Mouse (Mus musculus) urinary bladder, postnatal 4 days (tissue): Measurements from ENCODE around the gene Elovl1.

ENCODE experiments used
- DNase-seq, 2 experiments: peaks; one replicate each; pipeline ENCODE4 v3.0.0; 2021 to 2022; ENCODE audit warnings: low spot score in 2 of 2

Elovl1 gene

DNA sequence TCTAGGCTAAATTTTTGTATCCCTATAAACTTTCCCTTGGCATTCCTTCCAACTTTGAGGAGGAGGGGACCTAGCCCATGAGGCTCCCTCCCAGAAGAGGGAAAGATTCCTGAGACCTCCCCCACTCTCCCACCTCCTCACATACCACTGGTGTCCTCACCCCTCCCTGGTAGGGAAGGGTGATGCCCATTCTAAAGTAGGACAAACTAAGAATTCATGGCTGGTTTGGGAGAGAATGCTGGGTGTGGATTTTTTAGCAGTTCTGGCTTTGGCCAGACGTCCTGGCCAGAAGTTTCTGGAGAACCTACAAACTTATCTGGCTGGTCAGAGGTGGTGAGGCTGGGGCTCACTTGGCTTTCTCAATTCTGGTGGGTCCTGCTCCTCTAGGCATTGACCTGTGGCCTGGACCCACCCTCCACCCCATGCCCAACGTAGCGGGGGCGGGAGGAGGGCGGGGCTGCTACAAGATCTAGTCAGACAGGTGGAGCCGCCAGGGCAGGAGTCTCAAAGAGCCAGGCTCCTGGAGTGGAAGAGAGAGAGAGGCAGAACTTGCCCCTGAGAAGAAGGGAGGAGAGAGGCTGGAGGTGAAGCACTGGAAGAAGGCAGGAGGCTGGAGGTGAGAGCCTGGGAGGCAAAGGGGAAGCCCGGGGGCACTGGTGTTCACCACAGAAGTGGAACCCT lies 1.5 kb downstream of the Elovl1 start:
- DNase-seq: peak in 1 of 2 experiments; percentile 41

DNA sequence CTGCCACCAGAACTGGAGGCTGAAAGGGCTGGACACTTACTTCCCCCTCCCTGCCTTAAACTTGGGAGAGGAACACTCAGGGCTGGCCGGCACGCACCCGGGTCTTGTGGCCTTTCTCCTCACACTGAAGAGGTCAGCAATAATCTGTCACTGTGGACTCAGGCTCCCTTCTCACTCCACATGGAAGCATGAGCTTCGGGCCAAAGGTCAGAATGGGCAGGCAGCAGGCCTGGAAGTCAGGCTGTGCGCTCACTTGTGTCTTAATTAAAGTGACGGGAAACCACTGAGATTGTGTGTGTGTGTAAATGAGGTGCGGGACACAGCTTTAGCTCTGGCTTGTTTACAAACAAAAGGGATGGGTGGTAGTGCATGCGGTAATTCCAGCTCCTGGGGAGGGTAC lies 4.4 kb downstream of the Elovl1 start:
- DNase-seq: no peak

DNA sequence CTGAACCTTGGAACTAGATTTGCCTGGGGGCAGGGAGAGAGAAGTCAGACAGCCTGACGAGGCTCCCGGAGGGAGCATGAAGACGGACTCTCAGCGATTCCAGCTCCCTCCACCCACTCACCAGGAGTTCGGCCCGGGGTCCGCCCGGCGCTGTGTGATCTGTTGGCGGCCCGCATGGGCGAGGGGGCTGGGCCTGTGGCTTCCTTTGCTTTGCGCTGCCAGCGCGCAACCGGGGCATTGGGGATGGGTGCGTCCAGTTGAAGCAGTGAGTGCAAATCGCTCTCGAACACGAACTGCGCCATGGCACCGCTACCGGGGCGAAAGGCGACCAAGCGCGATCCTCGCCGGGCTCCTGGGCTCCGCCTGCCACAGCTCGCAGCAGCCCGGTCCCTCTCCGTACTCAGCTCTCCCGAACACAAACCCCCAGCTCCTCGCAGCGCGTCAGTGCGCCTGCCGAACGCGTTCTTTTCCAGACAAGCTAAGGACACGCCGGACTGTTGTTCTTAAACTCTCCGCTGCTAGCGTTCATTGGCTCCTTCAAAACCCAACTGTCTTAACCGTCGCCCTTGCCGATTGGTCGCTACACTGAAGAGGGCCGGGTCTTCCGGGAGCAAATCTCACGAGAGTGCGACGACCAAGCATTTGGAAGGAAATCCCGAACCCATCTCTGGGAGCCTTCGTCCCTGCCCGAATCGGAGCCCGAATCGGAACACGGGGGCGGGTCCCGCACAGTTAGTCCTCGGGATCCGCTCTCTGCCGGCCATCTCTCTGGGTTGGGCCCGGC lies 9.1 kb downstream of the Elovl1 start, which contains the start of gene Cdc20:
Gene Cdc20, minus strand, starts transcription at position 533 of the 784 bp plus-strand sequence.
- peak; percentile 92 for DNase-seq

DNA sequence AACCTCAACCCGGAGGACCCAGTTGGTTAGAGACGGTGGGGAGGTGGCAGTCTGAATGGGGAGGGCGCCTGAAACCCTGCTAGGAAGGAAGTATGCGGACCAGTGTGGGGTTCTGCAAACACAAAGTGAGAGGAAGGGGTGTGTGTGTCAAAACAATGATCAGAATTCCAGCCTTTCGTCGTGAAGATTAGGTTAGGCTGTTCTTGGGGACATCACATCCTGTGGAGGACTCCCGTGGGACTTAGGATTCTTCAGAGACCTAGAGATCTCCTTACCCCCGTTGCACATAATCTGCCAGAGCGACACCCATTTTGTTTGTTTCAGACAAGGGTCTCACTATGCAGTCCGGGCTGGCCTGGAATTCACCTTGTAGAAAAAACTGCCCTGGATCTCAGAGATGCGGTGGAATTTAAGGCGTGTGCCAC lies 9.9 kb downstream of the Elovl1 start:
- no peak for DNase-seq

DNA sequence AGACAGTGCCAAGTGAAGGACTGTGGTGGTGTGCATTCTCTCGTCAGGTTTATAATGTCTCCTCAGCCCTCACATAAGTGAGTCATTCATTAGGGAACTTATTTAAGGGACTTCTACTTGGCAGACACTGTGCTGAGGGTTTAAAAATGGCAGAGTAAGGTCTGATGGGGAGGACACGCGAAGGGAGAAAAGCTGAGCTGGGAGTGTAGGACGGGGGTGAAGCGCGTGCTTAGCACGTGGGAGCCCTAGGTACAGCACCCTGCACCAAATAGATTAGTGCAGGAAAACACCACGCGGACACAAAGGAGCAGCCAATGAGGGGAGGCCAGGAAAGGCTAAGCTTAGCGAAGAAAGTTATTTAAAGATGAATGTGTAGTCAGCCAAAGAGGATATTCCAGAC lies 17.2 kb downstream of the Elovl1 start:
- DNase-seq: no peak

DNA sequence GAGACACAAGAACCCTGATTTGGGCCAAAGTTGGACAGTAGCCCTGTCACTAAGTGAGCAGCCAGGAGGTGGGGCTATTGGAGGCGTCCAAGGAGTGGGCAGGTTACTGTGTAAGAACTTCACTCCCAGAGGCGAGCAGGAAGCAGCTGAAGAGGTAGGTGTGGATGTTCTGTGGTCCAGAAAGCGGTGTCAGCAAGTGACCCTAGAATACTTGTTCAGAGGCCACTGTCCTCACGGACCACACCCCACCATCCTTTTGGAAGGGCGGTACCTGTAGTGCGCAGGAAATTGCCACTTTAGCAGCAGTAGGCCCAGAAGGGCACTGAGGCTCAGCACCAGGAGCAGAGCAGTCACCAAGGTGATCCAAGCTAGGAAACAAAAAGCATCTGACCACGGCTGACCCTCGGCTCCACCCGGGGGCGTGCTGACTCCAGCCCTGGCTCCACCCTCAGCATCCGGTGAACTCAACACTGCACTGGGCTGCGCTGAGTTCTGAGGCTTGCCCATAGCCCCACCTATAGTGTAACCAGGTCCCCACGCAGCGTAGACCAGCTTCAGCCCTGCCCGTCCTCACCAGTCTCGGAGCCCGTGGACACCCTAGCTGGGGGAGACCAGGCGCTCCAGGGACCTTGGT lies 18.0 kb downstream of the Elovl1 start:
- peak in 1 of 2 experiments; percentile 33 for DNase-seq

DNA sequence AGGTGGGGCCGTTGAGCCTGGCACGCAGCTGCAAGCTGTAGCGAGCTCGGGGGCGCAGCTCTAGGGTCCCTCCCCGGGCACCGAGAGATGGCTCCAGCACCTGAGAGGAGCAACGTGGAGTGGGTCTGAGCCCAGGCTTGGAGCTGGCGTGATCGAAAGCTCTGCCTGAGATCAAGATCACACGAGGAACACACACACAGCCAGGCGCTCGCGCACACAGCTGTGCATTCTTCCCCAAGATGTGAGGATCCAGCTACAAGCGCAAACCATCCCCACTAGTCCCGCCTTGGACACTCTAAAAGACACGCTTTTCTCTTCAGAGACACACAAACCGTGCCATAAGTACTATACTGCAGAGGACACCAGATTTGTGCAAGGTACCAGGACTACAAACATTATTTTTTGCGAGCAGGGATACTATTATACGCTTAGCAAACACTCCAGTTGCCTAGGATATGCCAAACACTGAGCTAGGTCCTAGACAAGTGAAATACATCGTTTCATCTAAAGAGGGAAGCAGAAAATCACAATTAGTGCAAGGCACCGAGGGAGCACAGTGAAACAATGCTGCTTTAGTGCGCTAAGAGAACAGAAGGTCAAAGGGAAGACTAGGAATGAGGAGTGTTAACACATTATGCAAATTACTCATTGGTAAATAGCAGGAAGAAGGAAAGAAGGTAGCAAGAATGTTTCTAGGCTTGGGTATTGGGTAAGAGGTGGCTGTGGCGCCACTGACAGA lies 18.7 kb downstream of the Elovl1 start:
- no peak for DNase-seq

DNA sequence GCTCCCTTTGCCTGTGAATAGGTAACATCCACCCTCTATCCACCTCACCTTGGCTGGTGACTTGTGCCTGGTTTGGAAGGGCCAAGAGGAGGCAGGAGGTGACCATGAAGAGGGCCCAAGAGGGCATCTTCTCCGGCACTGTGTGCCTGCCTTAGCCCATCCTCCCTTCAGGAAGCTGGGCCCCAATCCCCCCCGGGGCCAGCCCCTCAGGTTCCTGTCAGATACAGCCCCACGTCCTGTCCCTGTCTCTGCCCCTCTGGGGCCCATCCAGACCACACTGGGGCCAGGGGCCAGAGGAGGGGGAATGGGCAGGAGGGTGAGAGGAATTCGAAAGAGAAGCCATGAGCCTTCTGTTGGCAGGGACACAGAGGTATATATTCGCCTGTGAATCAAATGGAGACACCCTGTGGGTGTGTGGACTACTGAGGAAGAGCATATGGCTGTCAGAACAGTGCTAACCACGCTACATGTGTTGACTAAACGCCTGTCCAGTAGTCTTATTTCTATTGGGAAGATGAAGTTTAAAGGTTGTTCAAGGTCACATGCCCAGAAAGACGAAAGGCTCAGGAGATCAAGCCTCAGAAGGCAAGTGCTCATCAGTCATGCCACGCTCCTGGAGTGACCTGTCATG lies 29.6 kb downstream of the Elovl1 start, which contains the start of gene Mpl:
Gene Mpl, minus strand, starts transcription at position 169 of the 631 bp plus-strand sequence.
- no peak for DNase-seq

DNA sequence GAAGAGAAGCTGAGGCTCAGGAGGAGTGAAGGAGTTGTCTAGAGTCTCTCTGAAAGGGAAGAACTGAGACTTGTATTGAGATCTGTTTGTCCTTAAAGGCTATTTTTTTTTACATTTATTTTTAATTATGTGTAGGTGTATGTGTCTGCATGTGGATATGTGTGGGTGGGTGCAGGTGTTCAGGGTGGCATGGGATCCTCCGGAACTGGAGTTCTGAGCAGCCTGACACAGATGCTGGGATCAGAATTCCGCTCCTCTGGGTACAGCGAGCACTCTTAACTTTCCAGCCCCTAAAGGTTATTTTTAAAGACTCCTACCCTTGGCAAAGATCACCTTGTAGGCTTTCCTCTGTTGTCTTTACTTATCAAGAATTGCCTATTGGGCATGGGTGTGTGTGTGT lies 37.1 kb downstream of the Elovl1 start:
- DNase-seq: no peak

DNA sequence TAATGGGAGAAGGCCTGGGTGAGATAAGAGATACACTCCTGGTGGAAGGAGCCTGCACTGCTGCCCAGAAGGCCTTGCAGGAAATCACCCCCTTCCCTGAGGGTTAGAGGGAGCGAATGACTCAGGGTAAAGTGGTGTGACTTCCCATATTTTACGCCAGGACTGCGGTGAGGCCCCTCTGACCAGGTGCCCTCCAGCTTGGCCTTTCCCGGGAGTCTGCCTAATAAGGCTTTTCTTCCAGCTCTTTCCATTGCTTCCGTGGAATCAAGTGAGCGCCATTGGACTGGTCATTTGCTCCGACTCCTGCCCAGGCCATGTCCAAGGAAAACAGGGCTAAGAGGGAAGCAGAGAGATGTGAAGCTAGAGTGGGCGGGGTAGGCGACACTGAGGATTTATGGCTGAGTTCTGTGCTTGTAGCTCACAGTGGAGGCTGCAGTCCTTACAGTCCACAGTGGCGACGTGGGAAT lies 37.8 kb downstream of the Elovl1 start:
- DNase-seq: no peak

DNA sequence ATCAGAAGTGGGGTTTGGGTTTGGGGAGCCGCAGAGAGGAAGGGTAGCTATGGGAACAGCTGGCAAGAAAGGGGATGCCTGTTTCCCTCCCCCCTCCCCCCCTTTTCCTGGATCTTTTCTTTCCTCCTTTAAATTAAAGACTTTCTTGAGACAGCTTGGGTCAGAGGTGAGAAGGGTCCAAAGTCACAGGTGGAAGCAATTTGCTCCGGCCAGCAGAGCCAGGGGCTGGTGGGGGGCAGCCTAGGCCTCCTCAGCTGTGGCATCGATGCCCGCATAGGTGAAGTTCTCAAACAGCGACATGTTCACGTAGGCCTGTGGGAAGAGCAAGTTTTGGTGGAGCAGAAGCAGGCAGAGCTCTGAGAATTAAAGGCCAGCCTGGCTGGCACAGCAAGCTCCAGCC lies 43.4 kb downstream of the Elovl1 start:
- no peak for DNase-seq

DNA sequence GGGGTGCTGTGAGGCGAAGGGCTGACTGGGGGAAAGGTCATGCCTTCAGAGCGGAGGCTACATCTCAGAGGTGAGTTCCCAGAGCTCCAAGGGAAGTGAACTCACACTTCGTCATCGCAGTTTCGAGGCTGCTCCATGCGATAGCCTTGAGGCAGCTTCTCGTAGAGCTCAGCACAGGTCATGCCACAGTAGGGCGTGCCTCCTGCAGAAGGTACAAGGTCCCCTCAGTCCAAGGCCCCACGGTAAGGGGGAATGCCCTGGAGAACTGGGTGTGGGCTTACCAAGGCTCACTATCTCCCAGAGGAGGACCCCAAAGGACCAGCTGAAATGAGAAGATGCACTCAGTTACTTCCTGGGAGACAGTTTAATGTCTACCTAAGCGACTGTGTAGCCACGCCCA lies 44.8 kb downstream of the Elovl1 start:
- no peak for DNase-seq

DNA sequence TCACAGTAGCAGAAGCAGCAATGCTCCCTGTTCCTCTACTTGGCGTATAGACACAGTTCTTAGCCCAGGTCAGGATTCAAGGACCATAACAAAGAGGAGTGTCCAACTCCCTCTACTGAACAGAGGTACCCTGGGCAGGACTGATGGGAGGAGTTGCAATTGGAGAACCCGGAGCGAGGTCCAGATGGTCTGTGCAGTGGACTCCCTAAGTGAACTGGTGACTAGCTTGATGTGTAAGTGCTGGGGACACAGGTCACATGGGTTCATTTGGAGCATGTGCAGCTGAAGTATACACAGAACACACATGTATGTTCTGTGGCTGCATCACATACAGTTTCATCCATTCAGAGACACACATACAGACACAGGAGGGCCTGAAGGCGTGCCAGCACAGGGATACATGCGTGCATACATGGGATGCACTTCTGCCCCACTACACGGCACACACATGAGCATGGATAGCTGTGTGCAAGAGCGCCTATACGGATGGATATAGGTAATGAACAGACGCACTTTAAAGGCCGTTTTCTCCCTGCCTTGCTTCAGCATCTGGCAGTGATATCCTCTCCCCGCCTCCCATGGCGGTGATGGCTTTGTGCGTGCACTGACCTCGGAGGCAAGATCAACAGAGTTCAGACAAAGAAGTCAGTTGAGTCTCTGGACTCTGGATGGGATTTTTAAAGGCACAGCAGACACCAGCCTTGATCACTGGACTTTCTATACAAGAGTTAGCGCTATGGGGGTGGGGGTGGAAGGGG lies 49.1 kb downstream of the Elovl1 start:
- no peak for DNase-seq
